Mouse (Mus musculus): ENCODE measurements around the gene Clcnkb. TPM values are rescaled to one million over a fixed set of nuclear protein-coding genes. Genes with fewer than 3 reads are reported as not detected.

Clcnkb gene
- total RNA-seq, 2 experiments from 2014 or later, result 0.09 to 0.45 TPM

Other genes starting within 250 kb of the Clcnkb start
- gene Rsg1, start 202.1 kb downstream of the Clcnkb start, total RNA-seq (2021), result under 1 TPM; 0.70 to 0.89 TPM
- gene Arhgef19, start 176.5 kb downstream of the Clcnkb start, total RNA-seq (2021), result 1 to 10 TPM; 2.6 to 3.2 TPM
- 1 to 10 TPM; 3.9 to 5.9 TPM for gene Epha2, start 114.8 kb downstream of the Clcnkb start, total RNA-seq (2021)
- under 1 TPM in 1 of 2 experiments, not detected in 1; 0.16 TPM for gene Fam131c, start 47.8 kb downstream of the Clcnkb start, total RNA-seq (2021)
- 1 to 10 TPM; 1.2 to 1.3 TPM for gene Clcnka, start 17.3 kb downstream of the Clcnkb start, total RNA-seq (2021)
- gene Hspb7, start 4.8 kb upstream of the Clcnkb start, total RNA-seq (2021), result 100 to 1,000 TPM; 200 to 208 TPM
- not detected for gene Srarp, start 20.1 kb upstream of the Clcnkb start, total RNA-seq (2021)
- 10 to 100 TPM; 16.1 to 17.3 TPM for gene Zbtb17, start 28.6 kb upstream of the Clcnkb start, total RNA-seq (2021)
- 10 to 100 TPM; 23.4 to 30.9 TPM for gene Spen, start 122.6 kb upstream of the Clcnkb start, total RNA-seq (2021)
- gene Fblim1, start 190.1 kb upstream of the Clcnkb start, total RNA-seq (2021), result 1 to 10 TPM; 3.8 to 6.6 TPM
- 1 to 10 TPM; 1.7 to 2.2 TPM for gene Tmem82, start 202.6 kb upstream of the Clcnkb start, total RNA-seq (2021)
- 10 to 100 TPM; 10.5 to 12.8 TPM for gene Slc25a34, start 207.8 kb upstream of the Clcnkb start, total RNA-seq (2021)
- 10 to 100 TPM; 26.8 to 29.3 TPM for gene Plekhm2, start 248.9 kb upstream of the Clcnkb start, total RNA-seq (2021)